Mouse (Mus musculus): ENCODE data around the gene Fance. TPM values are rescaled to one million over a fixed set of nuclear protein-coding genes. Genes with fewer than 3 reads are reported as not detected.

Gene Fance
- polyA plus RNA-seq, 1 experiment from 2014 or later: 18.5 TPM

- no peak for ATAC-seq (ENCODE audit: low FRiP score)
- WGBS: 66% methylated on average over 31 of the region's 31 CpGs
- DNase-seq (ENCODE audit: low spot score, missing footprints): no peak
- Histone ChIP-seq H3K36me3 (ENCODE audit: control insufficient read depth, insufficient read depth, low read length) (peaks cover 6% of the 10 kb centered on the region), H3K4me3 (ENCODE audit: low read depth, low read length) (no peak overlapping the region), H3K4me2 (no peak overlapping the region), H3K27ac (ENCODE audit: low read depth, low read length) (no peak overlapping the region), H3K9ac (ENCODE audit: low read length) (0 out of 2 replicates have a peak overlapping the region, but pooled peaks have one; percentile 16), H3K27me3 (ENCODE audit: control insufficient read depth, insufficient read depth, low read length) (no peaks in the 10 kb centered on the region), H3K4me1 (ENCODE audit: control insufficient read depth, insufficient read depth, low read length) (peaks cover 12% of the 10 kb centered on the region), H3K9me3 (ENCODE audit: control insufficient read depth, low read length) (no peaks in the 10 kb centered on the region)
These were observed 19.7 kb downstream of the Fance start for GRCm38 (mm10) chr17:28332915-28333546.

GRCm38 (mm10) chr17:28335267-28335666, 21.9 kb downstream of the Fance start:
- H3K27me3 ChIP-seq (ENCODE audit: control insufficient read depth, insufficient read depth, low read length): no peaks in the 10 kb centered on the region
- ATAC-seq (ENCODE audit: low FRiP score) (no peak), DNase-seq (ENCODE audit: low spot score, missing footprints) (no peak)
- no peak overlapping the region for H3K27ac ChIP-seq (ENCODE audit: low read depth, low read length)
- peaks cover 3% of the 10 kb centered on the region for H3K36me3 ChIP-seq (ENCODE audit: control insufficient read depth, insufficient read depth, low read length)
- no peak overlapping the region for H3K4me3 ChIP-seq (ENCODE audit: low read depth, low read length)
- WGBS: 84% methylated on average over 10 of the region's 10 CpGs
- H3K9me3 ChIP-seq (ENCODE audit: control insufficient read depth, low read length): no peaks in the 10 kb centered on the region
- H3K9ac ChIP-seq (ENCODE audit: low read length): no peak overlapping the region
- 0 out of 2 replicates have a peak, but pooled peaks cover 2% of the 10 kb centered on the region for H3K4me1 ChIP-seq (ENCODE audit: control insufficient read depth, insufficient read depth, low read length)
- no peak overlapping the region for H3K4me2 ChIP-seq

- 91% methylated on average over 7 of the region's 7 CpGs for WGBS
- Histone ChIP-seq H3K36me3 (ENCODE audit: control insufficient read depth, insufficient read depth, low read length) (no peaks in the 10 kb centered on the region; the same call in none of the 2 replicates), H3K4me3 (ENCODE audit: low read depth, low read length) (no peak overlapping the region), H3K27ac (ENCODE audit: low read depth, low read length) (no peak overlapping the region), H3K4me1 (ENCODE audit: control insufficient read depth, insufficient read depth, low read length) (peaks cover 11% of the 10 kb centered on the region), H3K4me2 (no peak overlapping the region), H3K27me3 (ENCODE audit: control insufficient read depth, insufficient read depth, low read length) (0 out of 2 replicates have a peak, but pooled peaks cover 3% of the 10 kb centered on the region), H3K9ac (ENCODE audit: low read length) (no peak overlapping the region), H3K9me3 (ENCODE audit: control insufficient read depth, low read length) (no peaks in the 10 kb centered on the region)
- DNase-seq (ENCODE audit: low spot score, missing footprints): no peak
- no peak for ATAC-seq (ENCODE audit: low FRiP score)
These were observed 24.2 kb downstream of the Fance start for GRCm38 (mm10) chr17:28337547-28337946.

GRCm38 (mm10) chr17:28340578-28340977, 27.3 kb downstream of the Fance start:
- H3K36me3 ChIP-seq (ENCODE audit: control insufficient read depth, insufficient read depth, low read length): no peaks in the 10 kb centered on the region; the same call in 1 of the 2 replicates
- no peak for DNase-seq (ENCODE audit: low spot score, missing footprints)
- peaks cover 12% of the 10 kb centered on the region for H3K4me1 ChIP-seq (ENCODE audit: control insufficient read depth, insufficient read depth, low read length)
- 80% methylated on average over 7 of the region's 7 CpGs for WGBS
- H3K9ac ChIP-seq (ENCODE audit: low read length): no peak overlapping the region; the same call in 1 of the 2 replicates
- peaks cover 6% of the 10 kb centered on the region for H3K27me3 ChIP-seq (ENCODE audit: control insufficient read depth, insufficient read depth, low read length)
- H3K9me3 ChIP-seq (ENCODE audit: control insufficient read depth, low read length): no peaks in the 10 kb centered on the region
- H3K27ac ChIP-seq (ENCODE audit: low read depth, low read length): no peak overlapping the region
- no peak overlapping the region for H3K4me3 ChIP-seq (ENCODE audit: low read depth, low read length)
- no peak overlapping the region for H3K4me2 ChIP-seq
- 0 out of 2 replicates have a peak, but pooled peaks have one; percentile 12 for ATAC-seq (ENCODE audit: low FRiP score)

GRCm38 (mm10) chr17:28341091-28341490, 27.8 kb downstream of the Fance start:
- no peak for DNase-seq (ENCODE audit: low spot score, missing footprints)
- WGBS: 6% methylated on average over 26 of the region's 26 CpGs
- peak; percentile 81 for ATAC-seq (ENCODE audit: low FRiP score)
- peaks cover 6% of the 10 kb centered on the region for H3K27me3 ChIP-seq (ENCODE audit: control insufficient read depth, insufficient read depth, low read length)
- no peaks in the 10 kb centered on the region for H3K36me3 ChIP-seq (ENCODE audit: control insufficient read depth, insufficient read depth, low read length)
- H3K9me3 ChIP-seq (ENCODE audit: control insufficient read depth, low read length): no peaks in the 10 kb centered on the region
- no peak overlapping the region for H3K27ac ChIP-seq (ENCODE audit: low read depth, low read length)
- H3K4me2 ChIP-seq: peak overlapping the region; percentile 43
- H3K4me1 ChIP-seq (ENCODE audit: control insufficient read depth, insufficient read depth, low read length): peaks cover 16% of the 10 kb centered on the region
- H3K4me3 ChIP-seq (ENCODE audit: low read depth, low read length): no peak overlapping the region; the same call in 1 of the 2 replicates
- H3K9ac ChIP-seq (ENCODE audit: low read length): peak overlapping the region; percentile 46

GRCm38 (mm10) chr17:28344050-28344607, 30.8 kb downstream of the Fance start:
- 32% methylated on average over 4 of the region's 4 CpGs for WGBS
- Histone ChIP-seq H3K36me3 (ENCODE audit: control insufficient read depth, insufficient read depth, low read length) (no peaks in the 10 kb centered on the region), H3K27ac (ENCODE audit: low read depth, low read length) (no peak overlapping the region), H3K4me3 (ENCODE audit: low read depth, low read length) (no peak overlapping the region), H3K9ac (ENCODE audit: low read length) (no peak overlapping the region), H3K4me2 (no peak overlapping the region), H3K9me3 (ENCODE audit: control insufficient read depth, low read length) (no peaks in the 10 kb centered on the region), H3K4me1 (ENCODE audit: control insufficient read depth, insufficient read depth, low read length) (peaks cover 26% of the 10 kb centered on the region), H3K27me3 (ENCODE audit: control insufficient read depth, insufficient read depth, low read length) (peaks cover 6% of the 10 kb centered on the region)
- DNase-seq (ENCODE audit: low spot score, missing footprints) (no peak), ATAC-seq (ENCODE audit: low FRiP score) (no peak)

- Histone ChIP-seq H3K4me2 (no peak overlapping the region), H3K4me1 (ENCODE audit: control insufficient read depth, insufficient read depth, low read length) (peaks cover 31% of the 10 kb centered on the region), H3K27ac (ENCODE audit: low read depth, low read length) (no peak overlapping the region), H3K9ac (ENCODE audit: low read length) (no peak overlapping the region), H3K36me3 (ENCODE audit: control insufficient read depth, insufficient read depth, low read length) (no peaks in the 10 kb centered on the region), H3K9me3 (ENCODE audit: control insufficient read depth, low read length) (no peaks in the 10 kb centered on the region), H3K4me3 (ENCODE audit: low read depth, low read length) (no peak overlapping the region), H3K27me3 (ENCODE audit: control insufficient read depth, insufficient read depth, low read length) (peaks cover 6% of the 10 kb centered on the region)
- ATAC-seq (ENCODE audit: low FRiP score) (no peak), DNase-seq (ENCODE audit: low spot score, missing footprints) (no peak)
- WGBS: 47% methylated on average over 3 of the region's 3 CpGs
These were observed 31.4 kb downstream of the Fance start for GRCm38 (mm10) chr17:28344670-28345069.

- no peaks in the 10 kb centered on the region for H3K36me3 ChIP-seq (ENCODE audit: control insufficient read depth, insufficient read depth, low read length)
- ATAC-seq (ENCODE audit: low FRiP score): no peak
- no peaks in the 10 kb centered on the region for H3K9me3 ChIP-seq (ENCODE audit: control insufficient read depth, low read length)
- peaks cover 6% of the 10 kb centered on the region for H3K27me3 ChIP-seq (ENCODE audit: control insufficient read depth, insufficient read depth, low read length)
- H3K4me1 ChIP-seq (ENCODE audit: control insufficient read depth, insufficient read depth, low read length): peaks cover 32% of the 10 kb centered on the region
- 4% methylated on average over 8 of the region's 8 CpGs for WGBS
- no peak overlapping the region for H3K27ac ChIP-seq (ENCODE audit: low read depth, low read length)
- no peak overlapping the region for H3K4me3 ChIP-seq (ENCODE audit: low read depth, low read length)
- 0 out of 2 replicates have a peak overlapping the region, but pooled peaks have one; percentile 24 for H3K9ac ChIP-seq (ENCODE audit: low read length)
- DNase-seq (ENCODE audit: low spot score, missing footprints): no peak
- no peak overlapping the region for H3K4me2 ChIP-seq
These were observed 32.0 kb downstream of the Fance start for GRCm38 (mm10) chr17:28345271-28345721.

- H3K27ac ChIP-seq (ENCODE audit: low read depth, low read length): no peak overlapping the region
- 0 out of 2 replicates have a peak overlapping the region, but pooled peaks have one; percentile 24 for H3K9ac ChIP-seq (ENCODE audit: low read length)
- WGBS: 6% methylated on average over 10 of the region's 10 CpGs
- H3K4me1 ChIP-seq (ENCODE audit: control insufficient read depth, insufficient read depth, low read length): peaks cover 30% of the 10 kb centered on the region
- no peak overlapping the region for H3K4me2 ChIP-seq
- no peak overlapping the region for H3K4me3 ChIP-seq (ENCODE audit: low read depth, low read length)
- no peaks in the 10 kb centered on the region for H3K36me3 ChIP-seq (ENCODE audit: control insufficient read depth, insufficient read depth, low read length)
- DNase-seq (ENCODE audit: low spot score, missing footprints): no peak
- peaks cover 6% of the 10 kb centered on the region for H3K27me3 ChIP-seq (ENCODE audit: control insufficient read depth, insufficient read depth, low read length)
- no peak for ATAC-seq (ENCODE audit: low FRiP score)
- H3K9me3 ChIP-seq (ENCODE audit: control insufficient read depth, low read length): no peaks in the 10 kb centered on the region
These were observed 32.6 kb downstream of the Fance start for GRCm38 (mm10) chr17:28345882-28346281.

Data from midbrain, embryonic 11.5 days (tissue).